Mouse (Mus musculus) kidney, adult 2 months (tissue): ENCODE results near the gene Lgals1. TPM values are rescaled to one million over a fixed set of nuclear protein-coding genes. Genes with fewer than 3 reads are reported as not detected.
A peak's percentile ranks its signal among the peaks of the same experiment; 100 is the strongest.

Experiments
- DNase-seq: peaks from one replicate; pipeline ENCODE4 v3.0.0; 2021
- H3K27ac ChIP-seq: fragments of 200-500 bp; 2 replicates; pipeline ENCODE4 v1.5.1; 2012; ENCODE audit warnings: low read depth, low read length, control low read depth, inconsistent platforms; ENCODE audit not compliant: insufficient read depth
- H3K27me3 ChIP-seq: fragments of 200-500 bp; replicated peaks from 2 replicates; pipeline ENCODE4 v1.6.1; 2012; ENCODE audit warnings: mild to moderate bottlenecking, moderate library complexity, low read length, inconsistent platforms; ENCODE audit not compliant: control insufficient read depth, insufficient read depth
- H3K36me3 ChIP-seq: fragments of 200-500 bp; 2 replicates; pipeline ENCODE4 v1.6.1; 2012; ENCODE audit warnings: mild to moderate bottlenecking, moderate library complexity, low read length, inconsistent platforms; ENCODE audit not compliant: control insufficient read depth, insufficient read depth
- H3K4me1 ChIP-seq: fragments of 200-500 bp; 2 replicates; pipeline ENCODE4 v1.6.1; 2011; ENCODE audit warnings: low read length; ENCODE audit not compliant: control insufficient read depth, insufficient read depth
- H3K4me3 ChIP-seq: fragments of 200-500 bp; 2 replicates; pipeline ENCODE4 v1.5.1; 2011; ENCODE audit warnings: mild to moderate bottlenecking, low read depth, low read length, control low read depth; ENCODE audit not compliant: insufficient read depth
- CTCF ChIP-seq: fragments of 200-500 bp; conservative IDR thresholded peaks from 2 replicates; pipeline ENCODE4 v1.5.1; 2011; ENCODE audit warnings: low read depth, mild to moderate bottlenecking, control low read depth, low read length, moderate library complexity, mixed read lengths; ENCODE audit not compliant: insufficient read depth, insufficient read length
- POLR2A ChIP-seq: fragments of 200-500 bp; IDR thresholded peaks from one replicate; pipeline ENCODE4 v1.6.1; 2011; ENCODE audit warnings: low read depth, low read length, control low read depth
- WGBS: fragments of 180-500 bp; shearing (Covaris S2); methylation state at CpG from one replicate; pipeline ENCODE4 v1.1.7; 2018; 5-methylcytosine and 5-hydroxymethylcytosine counted together
- polyA plus RNA-seq: library from polyadenylated mRNA; depleted of rRNA; stranded (reverse); fragments of >200 nt; gene quantifications from 2 replicates; pipeline ENCODE4 v1.2.3, GENCODE M21; 2012; rRNA removed

The Lgals1 gene
- polyA plus RNA-seq, 1 experiment: 310 TPM

- TF ChIP-seq POLR2A: no peak
- TF ChIP-seq CTCF: no peak
- Histone ChIP-seq H3K4me1 (peaks cover 4% of the 10 kb centered on the region; the same call in 1 of the 2 replicates), H3K27me3 (no peaks in the 10 kb centered on the region), H3K27ac (no peak overlapping the region), H3K4me3 (no peak overlapping the region), H3K36me3 (no peaks in the 10 kb centered on the region)
- 93% methylated on average over 8 of the region's 8 CpGs for WGBS
- no peak for DNase-seq
Measured at GRCm38 (mm10) chr15:78977676-78978159, 51.2 kb downstream of the Lgals1 start.

GRCm38 (mm10) chr15:78978875-78979274, 52.4 kb downstream of the Lgals1 start:
- peak; percentile 65 for DNase-seq
- Histone ChIP-seq H3K27me3 (no peaks in the 10 kb centered on the region), H3K4me1 (peaks cover 4% of the 10 kb centered on the region; the same call in 1 of the 2 replicates), H3K4me3 (no peak overlapping the region), H3K36me3 (no peaks in the 10 kb centered on the region), H3K27ac (no peak overlapping the region)
- TF ChIP-seq POLR2A: no peak
- TF ChIP-seq CTCF: no peak
- 25% methylated on average over 4 of the region's 4 CpGs for WGBS

Other genes with a start within 250 kb of the Lgals1 start
- gene Elfn2, start 208.0 kb upstream of the Lgals1 start, polyA plus RNA-seq: 0.03 and 0.04 TPM in 2 replicates
- 15.7 and 16.6 TPM in 2 replicates for gene Mfng, start 153.2 kb upstream of the Lgals1 start, polyA plus RNA-seq
- gene Card10, start 123.7 kb upstream of the Lgals1 start, polyA plus RNA-seq: 80.4 and 93.7 TPM in 2 replicates
- 59.2 and 66.7 TPM in 2 replicates for gene Cdc42ep1, start 84.1 kb upstream of the Lgals1 start, polyA plus RNA-seq
- 0.24 and 0.25 TPM in 2 replicates for gene Lgals2, start 71.2 kb upstream of the Lgals1 start, polyA plus RNA-seq
- 56.5 and 68.1 TPM in 2 replicates for gene Gga1, start 49.5 kb upstream of the Lgals1 start, polyA plus RNA-seq
- gene Gm49510, start 27.1 kb upstream of the Lgals1 start, polyA plus RNA-seq: 0.03 TPM in 1 of 2 replicates, not detected in the other
- 26.2 and 30.0 TPM in 2 replicates for gene Sh3bp1, start 27.0 kb upstream of the Lgals1 start, polyA plus RNA-seq
- gene Pdxp, start 12.8 kb upstream of the Lgals1 start, polyA plus RNA-seq: 1.7 and 1.9 TPM in 2 replicates
- gene Nol12, start 8.2 kb downstream of the Lgals1 start, polyA plus RNA-seq: 19.3 and 24.1 TPM in 2 replicates
- 41.8 and 47.6 TPM in 2 replicates for gene Triobp, start 21.0 kb downstream of the Lgals1 start, polyA plus RNA-seq
- gene H1f0, start 101.7 kb downstream of the Lgals1 start, polyA plus RNA-seq: 123 and 145 TPM in 2 replicates
- 0.64 and 1.2 TPM in 2 replicates for gene Galr3, start 115.2 kb downstream of the Lgals1 start, polyA plus RNA-seq
- 38.9 and 52.2 TPM in 2 replicates for gene Ankrd54, start 136.2 kb downstream of the Lgals1 start, polyA plus RNA-seq
- 172 and 183 TPM in 2 replicates for gene Eif3l, start 148.5 kb downstream of the Lgals1 start, polyA plus RNA-seq
- gene Micall1, start 182.2 kb downstream of the Lgals1 start, polyA plus RNA-seq: 23.3 and 24.5 TPM in 2 replicates
- 50.3 and 74.9 TPM in 2 replicates for gene Polr2f, start 214.3 kb downstream of the Lgals1 start, polyA plus RNA-seq
- gene 1700088E04Rik, start 214.5 kb downstream of the Lgals1 start, polyA plus RNA-seq: 18.8 and 19.6 TPM in 2 replicates
- 0.75 and 1.2 TPM in 2 replicates for gene Sox10, start 238.5 kb downstream of the Lgals1 start, polyA plus RNA-seq